ENCODE assay signal across 23 mouse cellular contexts in genomic region chr13:92755036-92755435, GRCm38 (mm10). TPM values are rescaled to one million over a fixed set of nuclear protein-coding genes. Genes with fewer than 3 reads are reported as not detected.
"Had no signal": no experiment of that assay in that cellular context is flagged by ENCODE, and none has a peak within 500 bp of the region (broad histone marks: within the 10 kb centered on the region; RNA-seq: fewer than 3 reads in every experiment).

No protein-coding gene starts in this region.

- H3K4me3 ChIP-seq: lung, embryonic 15.5 days; midbrain, embryonic 10.5 days; midbrain, embryonic 12.5 days; myocyte; neural tube, embryonic 13.5 days; neural tube, embryonic 15.5 days; stomach, embryonic 15.5 days had no signal

- H3K27ac ChIP-seq: lung, embryonic 15.5 days; midbrain, embryonic 10.5 days; midbrain, embryonic 12.5 days; neural tube, embryonic 13.5 days; neural tube, embryonic 15.5 days; stomach, embryonic 15.5 days; stomach, postnatal 0 days had no signal

- H3K9me3 ChIP-seq: lung, embryonic 15.5 days; midbrain, embryonic 10.5 days; midbrain, embryonic 12.5 days; neural tube, embryonic 13.5 days; neural tube, embryonic 15.5 days; stomach, embryonic 15.5 days had no signal

- H3K36me3 ChIP-seq: lung, embryonic 15.5 days; midbrain, embryonic 10.5 days; midbrain, embryonic 12.5 days; neural tube, embryonic 13.5 days; neural tube, embryonic 15.5 days; stomach, embryonic 15.5 days had no signal

- DNase-seq: liver, postnatal 0 days; lung, adult 2 months; lung, postnatal 14 days; lung, postnatal 36 days; midbrain, embryonic 14.5 days; retina, postnatal 1 day; right cerebral cortex, adult 18-20 months; right cerebral cortex, postnatal 25 days; right cerebral cortex, postnatal 4 days; thymus, postnatal 14 days; thymus, postnatal 36 days had no signal

- H3K4me2 ChIP-seq: lung, embryonic 15.5 days; midbrain, embryonic 12.5 days; neural tube, embryonic 13.5 days; neural tube, embryonic 15.5 days; stomach, embryonic 15.5 days had no signal

- H3K27me3 ChIP-seq: lung, embryonic 15.5 days; midbrain, embryonic 12.5 days; neural tube, embryonic 13.5 days; neural tube, embryonic 15.5 days; stomach, embryonic 15.5 days had no signal

- H3K9ac ChIP-seq: liver, postnatal 0 days; lung, embryonic 15.5 days; midbrain, embryonic 12.5 days; neural tube, embryonic 13.5 days; neural tube, embryonic 15.5 days; stomach, embryonic 15.5 days had no signal

- H3K4me1 ChIP-seq: stomach, embryonic 15.5 days had no signal

- ATAC-seq: liver, postnatal 0 days; lung, postnatal 0 days; midbrain, embryonic 16.5 days had no signal

RNA-seq across cellular contexts. Expression of gene Thbs4, which starts 39.6 kb away (rescaled TPM):
- total RNA-seq: megakaryocyte, adult 5-6 weeks; megakaryocyte-erythroid progenitor cell, adult 5-6 weeks had no signal
- polyA plus RNA-seq: myocyte had no signal
